Mouse (Mus musculus): Measurements from ENCODE around the gene Hist1h2ad. TPM values are rescaled to one million over a fixed set of nuclear protein-coding genes. Genes with fewer than 3 reads are reported as not detected.

The Hist1h2ad gene
- total and polyA plus RNA-seq, 3 experiments: 13.2 to 744 TPM; not detected in 1

DNA sequence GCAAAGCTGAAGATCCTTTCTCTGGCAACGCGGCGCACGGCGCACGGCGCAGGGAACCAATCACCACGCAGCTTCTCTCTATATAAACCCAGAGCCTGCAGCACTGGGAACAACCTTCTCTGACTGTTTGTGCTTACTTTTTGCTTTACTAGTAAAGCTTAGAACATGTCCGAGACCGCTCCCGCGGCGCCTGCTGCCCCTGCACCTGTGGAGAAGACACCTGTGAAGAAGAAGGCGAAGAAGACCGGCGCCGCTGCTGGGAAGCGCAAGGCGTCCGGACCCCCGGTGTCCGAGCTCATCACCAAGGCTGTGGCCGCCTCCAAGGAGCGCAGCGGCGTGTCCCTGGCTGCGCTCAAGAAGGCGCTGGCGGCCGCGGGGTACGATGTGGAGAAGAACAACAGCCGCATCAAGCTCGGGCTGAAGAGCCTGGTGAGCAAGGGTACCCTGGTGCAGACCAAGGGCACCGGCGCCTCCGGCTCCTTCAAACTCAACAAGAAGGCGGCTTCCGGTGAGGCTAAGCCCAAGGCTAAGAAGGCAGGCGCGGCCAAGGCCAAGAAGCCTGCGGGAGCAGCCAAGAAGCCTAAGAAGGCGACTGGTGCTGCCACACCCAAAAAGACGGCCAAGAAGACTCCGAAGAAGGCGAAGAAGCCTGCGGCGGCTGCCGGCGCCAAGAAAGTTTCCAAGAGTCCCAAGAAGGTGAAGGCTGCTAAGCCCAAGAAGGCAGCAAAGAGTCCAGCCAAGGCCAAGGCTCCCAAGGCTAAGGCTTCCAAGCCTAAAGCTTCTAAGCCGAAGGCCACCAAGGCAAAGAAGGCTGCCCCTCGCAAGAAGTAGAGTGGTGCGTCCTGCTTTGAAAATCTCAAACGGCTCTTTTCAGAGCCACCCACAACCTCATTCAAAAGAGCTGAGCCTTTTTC, 19.0 kb upstream of the Hist1h2ad start (continued):
- TF ChIP-seq POLR2AphosphoS2 (IDR thresholded peaks at IDR 0.05; ENCODE audit: low read depth, low read length) (peak; percentile 100), ELF1 (IDR thresholded peaks at IDR 0.05; ENCODE audit: low read depth, low read length) (0 out of 2 replicates have a peak, but pooled peaks have one; percentile 36), CTCF (conservative IDR thresholded peaks at IDR 0.05 in 1 of 2, IDR thresholded peaks at IDR 0.05 in 1 of 2; ENCODE audit: low read depth in 2 of 2, low read length in 2 of 2) (no peak), USF2 (conservative IDR thresholded peaks at IDR 0.05; ENCODE audit: low read depth, low read length) (peak; percentile 70), PAX5 (IDR thresholded peaks at IDR 0.05; ENCODE audit: low read length) (no peak), MAX (IDR thresholded peaks at IDR 0.05; ENCODE audit: low read length) (no peak), BHLHE40 (IDR thresholded peaks at IDR 0.05; ENCODE audit: low read depth, low read length) (0 out of 2 replicates have a peak, but pooled peaks have one; percentile 4), ETS1 (conservative IDR thresholded peaks at IDR 0.05; ENCODE audit: low read depth, low read length) (peak; percentile 24; the same call in 1 of the 2 replicates), ZNF384 (IDR thresholded peaks at IDR 0.05; ENCODE audit: low read depth, low read length) (no peak), CHD1 (IDR thresholded peaks at IDR 0.05; ENCODE audit: low read depth, low read length) (peak; percentile 98)

GRCm38 (mm10) chr13:23555839-23556416, 18.3 kb upstream of the Hist1h2ad start:
- Histone ChIP-seq H3K4me1 (ENCODE audit: control insufficient read depth in 1 of 2, insufficient read depth in 2 of 2) (peaks cover 4 to 23% of the 10 kb centered on the region in 2 experiments; a peak in 3 of 4 replicates), H3K27me3 (replicated peaks) (no peaks in the 10 kb centered on the region), H3K9ac (ENCODE audit: insufficient read depth, low read depth) (peak overlapping the region; percentile 73), H3K9me3 (replicated peaks; ENCODE audit: low read length) (no peaks in the 10 kb centered on the region), H3K36me3 (replicated peaks in 1 of 2; ENCODE audit: control insufficient read depth in 1 of 2, insufficient read depth in 1 of 2, low read length in 1 of 2) (no peaks in the 10 kb centered on the region), H3K4me2 (ENCODE audit: insufficient read depth, low read depth, poor library complexity, severe bottlenecking) (peak overlapping the region; percentile 65), H3K4me3 (replicated peaks in 1 of 3; ENCODE audit: low read depth in 2 of 3, low read length in 2 of 3, poor library complexity in 1 of 3) (peak overlapping the region; percentile 22 to 54 (median 50)), H3K27ac (ENCODE audit: insufficient read depth, low read depth) (peak overlapping the region; percentile 83), H3K79me2 (replicated peaks; ENCODE audit: control insufficient read depth, extremely low read depth, insufficient read depth, poor library complexity, severe bottlenecking) (no peaks in the 10 kb centered on the region)
- peak; percentile 93 for DNase-seq (ENCODE audit: extremely low read depth)
- in situ Hi-C loops (cut with MboI; ENCODE audit: low pct_ligation_motif_present, low pct_unique_long_range_greater_than_20kb, low sequenced_read_pairs) (loop anchor here (25.0 kb wide), 1 partner anchor 1819 kb away; the partner anchor contains the start of gene Hist1h4j), dilution Hi-C loops (cut with MboI; ENCODE audit: extremely low pct_ligation_motif_present, extremely low pct_unique_long_range_greater_than_20kb, low sequenced_read_pairs) (no loop called here)
- TF ChIP-seq POLR2A (IDR thresholded peaks at IDR 0.05; ENCODE audit: low read depth, low read length) (peak; percentile 97), E2F4 (IDR thresholded peaks at IDR 0.05; ENCODE audit: insufficient replicate concordance, low read depth, low read length) (0 out of 2 replicates have a peak, but pooled peaks have one; percentile 31), MAZ (IDR thresholded peaks at IDR 0.05; ENCODE audit: low read depth, low read length) (peak; percentile 80; the same call in 1 of the 2 replicates), MAFK (IDR thresholded peaks at IDR 0.05; ENCODE audit: insufficient replicate concordance, low read length) (0 out of 2 replicates have a peak, but pooled peaks have one; percentile 49), JUND (conservative IDR thresholded peaks at IDR 0.05; ENCODE audit: low read depth, low read length) (no peak), POLR2AphosphoS2 (IDR thresholded peaks at IDR 0.05; ENCODE audit: low read depth, low read length) (peak; percentile 100), ZMIZ1 (IDR thresholded peaks at IDR 0.05; ENCODE audit: low read depth, low read length) (peak; percentile 99), RAD21 (IDR thresholded peaks at IDR 0.05; ENCODE audit: low read depth, low read length) (no peak), SMC3 (IDR thresholded peaks at IDR 0.05; ENCODE audit: low read depth, low read length) (0 out of 2 replicates have a peak, but pooled peaks have one; percentile 15), ZKSCAN1 (IDR thresholded peaks at IDR 0.05; ENCODE audit: borderline replicate concordance, low read depth, low read length) (no peak), BHLHE40 (IDR thresholded peaks at IDR 0.05; ENCODE audit: low read depth, low read length) (peak; percentile 64; the same call in 1 of the 2 replicates), JUN (IDR thresholded peaks at IDR 0.05; ENCODE audit: insufficient read depth, low read depth, low read length) (no peak), TCF12 (IDR thresholded peaks at IDR 0.05; ENCODE audit: low read depth, low read length) (no peak; the same call in 1 of the 2 replicates), USF2 (conservative IDR thresholded peaks at IDR 0.05; ENCODE audit: low read depth, low read length) (no peak), MYC (IDR thresholded peaks at IDR 0.05; ENCODE audit: low read depth, low read length) (peak; percentile 74), MAX (IDR thresholded peaks at IDR 0.05; ENCODE audit: low read length) (peak; percentile 80), KAT2A (IDR thresholded peaks at IDR 0.05; ENCODE audit: insufficient replicate concordance, low read length) (no peak), MEF2A (IDR thresholded peaks at IDR 0.05; ENCODE audit: borderline replicate concordance, low read depth, low read length) (peak; percentile 48; the same call in 1 of the 2 replicates), MXI1 (IDR thresholded peaks at IDR 0.05; ENCODE audit: low read depth, low read length) (peak; percentile 5; the same call in 1 of the 2 replicates), NRF1 (IDR thresholded peaks at IDR 0.05; ENCODE audit: low read depth, low read length) (no peak), GABPA (IDR thresholded peaks at IDR 0.05; ENCODE audit: insufficient replicate concordance, low read depth, low read length) (no peak), USF1 (IDR thresholded peaks at IDR 0.05; ENCODE audit: low read depth, low read length) (no peak), EP300 (IDR thresholded peaks at IDR 0.05; ENCODE audit: low read length) (no peak), ELF1 (IDR thresholded peaks at IDR 0.05; ENCODE audit: low read depth, low read length) (0 out of 2 replicates have a peak, but pooled peaks have one; percentile 44), NELFE (IDR thresholded peaks at IDR 0.05; ENCODE audit: low read depth, low read length) (peak; percentile 91), ETS1 (conservative IDR thresholded peaks at IDR 0.05; ENCODE audit: low read depth, low read length) (no peak), ZNF384 (IDR thresholded peaks at IDR 0.05; ENCODE audit: low read depth, low read length) (peak; percentile 82), CTCF (conservative IDR thresholded peaks at IDR 0.05 in 1 of 2, IDR thresholded peaks at IDR 0.05 in 1 of 2; ENCODE audit: low read depth in 2 of 2, low read length in 2 of 2) (no peak), CHD1 (IDR thresholded peaks at IDR 0.05; ENCODE audit: low read depth, low read length) (peak; percentile 97; the same call in 1 of the 2 replicates), UBTF (IDR thresholded peaks at IDR 0.05; ENCODE audit: low read depth, low read length) (no peak)

Data from CH12.LX (cell line).